ENCODE assay signal across 25 mouse cellular contexts in genomic region chr3:85904371-85904770, GRCm38 (mm10). TPM values are rescaled to one million over a fixed set of nuclear protein-coding genes. Genes with fewer than 3 reads are reported as not detected.
DNase-seq lines count a peak whose midpoint lies in the region; ATAC-seq lines count a peak whose summit lies in the region.
"Had no signal": no experiment of that assay in that cellular context is flagged by ENCODE, and none has a peak within 500 bp of the region (broad histone marks: within the 10 kb centered on the region; RNA-seq: fewer than 3 reads in every experiment).

No protein-coding gene starts in this region.

- no peaks in the 10 kb centered on the region for H3K4me1 ChIP-seq in midbrain, embryonic 11.5 days (ENCODE audit: control insufficient read depth, insufficient read depth, low read length)
- no peaks in the 10 kb centered on the region for H3K4me1 ChIP-seq in midbrain, embryonic 13.5 days (replicated peaks)
- H3K4me1 ChIP-seq: embryonic facial prominence, embryonic 10.5 days; embryonic facial prominence, embryonic 13.5 days; forebrain, embryonic 12.5 days; forebrain, embryonic 15.5 days; hindbrain, embryonic 12.5 days; hindbrain, embryonic 15.5 days had no signal

- H3K4me2 ChIP-seq in midbrain, embryonic 11.5 days = no peak overlapping the region
- H3K4me2 ChIP-seq in midbrain, embryonic 13.5 days (replicated peaks) = no peak overlapping the region
- H3K4me2 ChIP-seq: embryonic facial prominence, embryonic 13.5 days; forebrain, embryonic 12.5 days; forebrain, embryonic 15.5 days; heart, embryonic 11.5 days; hindbrain, embryonic 12.5 days; hindbrain, embryonic 15.5 days had no signal

- H3K9ac ChIP-seq in midbrain, embryonic 11.5 days (ENCODE audit: low read length) = no peak overlapping the region
- no peak overlapping the region for H3K9ac ChIP-seq in midbrain, embryonic 13.5 days (replicated peaks)
- H3K9ac ChIP-seq: embryonic facial prominence, embryonic 13.5 days; forebrain, embryonic 12.5 days; forebrain, embryonic 15.5 days; hindbrain, embryonic 12.5 days; hindbrain, embryonic 15.5 days had no signal

- H3K36me3 ChIP-seq in midbrain, embryonic 11.5 days (ENCODE audit: control insufficient read depth, insufficient read depth, low read length) = no peaks in the 10 kb centered on the region
- H3K36me3 ChIP-seq in midbrain, embryonic 13.5 days = no peaks in the 10 kb centered on the region
- H3K36me3 ChIP-seq: embryonic facial prominence, embryonic 10.5 days; embryonic facial prominence, embryonic 13.5 days; forebrain, embryonic 12.5 days; forebrain, embryonic 15.5 days; hindbrain, embryonic 12.5 days; hindbrain, embryonic 15.5 days had no signal

- peak; percentile 27 for DNase-seq in heart, adult 11 months
- DNase-seq in heart, adult 8-10 months (ENCODE audit: low spot score) = no peak
- peak; percentile 19 to 43 for DNase-seq in kidney, adult 8-10 months
- DNase-seq in kidney, postnatal 10 days = no peak
- DNase-seq in midbrain, embryonic 11.5 days (ENCODE audit: low spot score, missing footprints) = peak; percentile 26
- DNase-seq: adrenal gland, adult 8-10 months; adrenal gland, postnatal 25 days; cerebellum, adult 11-12 months; cerebellum, adult 8-10 months; cerebellum, postnatal 10 days; cerebellum, postnatal 36 days; embryo, embryonic 11 days; gastrocnemius, postnatal 25 days; heart, adult 2 months had no signal

- H3K9me3 ChIP-seq in midbrain, embryonic 11.5 days (ENCODE audit: control insufficient read depth, low read length) = no peaks in the 10 kb centered on the region
- no peaks in the 10 kb centered on the region for H3K9me3 ChIP-seq in midbrain, embryonic 13.5 days
- H3K9me3 ChIP-seq: embryonic facial prominence, embryonic 10.5 days; embryonic facial prominence, embryonic 13.5 days; forebrain, embryonic 12.5 days; forebrain, embryonic 15.5 days; hindbrain, embryonic 12.5 days; hindbrain, embryonic 15.5 days had no signal

- no peak overlapping the region for H3K4me3 ChIP-seq in midbrain, embryonic 11.5 days (ENCODE audit: low read depth, low read length)
- H3K4me3 ChIP-seq in midbrain, embryonic 13.5 days (replicated peaks) = no peak overlapping the region
- H3K4me3 ChIP-seq: embryonic facial prominence, embryonic 10.5 days; embryonic facial prominence, embryonic 13.5 days; erythroblast, embryonic 14.5 days; forebrain, embryonic 12.5 days; forebrain, embryonic 15.5 days; heart, adult 2 months; hindbrain, embryonic 12.5 days; hindbrain, embryonic 15.5 days had no signal

- H3K27me3 ChIP-seq in midbrain, embryonic 11.5 days (ENCODE audit: control insufficient read depth, insufficient read depth, low read length) = no peaks in the 10 kb centered on the region
- H3K27me3 ChIP-seq in midbrain, embryonic 13.5 days = no peaks in the 10 kb centered on the region
- H3K27me3 ChIP-seq: embryonic facial prominence, embryonic 13.5 days; forebrain, embryonic 12.5 days; forebrain, embryonic 15.5 days; hindbrain, embryonic 12.5 days; hindbrain, embryonic 15.5 days had no signal

- ATAC-seq in midbrain, embryonic 11.5 days (ENCODE audit: low FRiP score) = no peak
- ATAC-seq in midbrain, embryonic 13.5 days = no peak
- ATAC-seq: activated CD4-positive, CD25-positive, alpha-beta regulatory T cell, adult 4 months; forebrain, embryonic 15.5 days had no signal

- H3K27ac ChIP-seq in midbrain, embryonic 11.5 days (ENCODE audit: low read depth, low read length) = no peak overlapping the region
- H3K27ac ChIP-seq in midbrain, embryonic 13.5 days = no peak overlapping the region
- H3K27ac ChIP-seq: embryonic facial prominence, embryonic 10.5 days; embryonic facial prominence, embryonic 13.5 days; forebrain, embryonic 12.5 days; forebrain, embryonic 15.5 days; heart, adult 2 months; hindbrain, embryonic 12.5 days; hindbrain, embryonic 15.5 days had no signal

RNA-seq across cellular contexts. Expression of gene Gm37240, which starts 17.1 kb away (rescaled TPM):
- 10 to 100 TPM; 36.8 to 49.5 (median 39.2) TPM for total RNA-seq in heart, adult 8-10 months (2022)
- 0.67 and 0.91 TPM in 2 replicates for polyA plus RNA-seq in midbrain, embryonic 11.5 days (2014; fragmentation: Nextera tagmentation; extraction: Ambion mirVana)
- polyA plus RNA-seq in midbrain, embryonic 13.5 days (2015; fragmentation: Nextera tagmentation; extraction: Ambion mirVana) = 0.16 TPM in 1 of 2 replicates, not detected in the other
- total RNA-seq: hematopoietic stem cell, adult 5-6 weeks had no signal
- polyA plus RNA-seq: erythroblast, embryonic 14.5 days had no signal

RNA-seq across cellular contexts. Expression of gene Glt28d2, which starts 17.1 kb away (rescaled TPM):
- 1 to 10 TPM; 4.4 to 7.7 (median 5.2) TPM for total RNA-seq in heart, adult 8-10 months (2022)
- 0.15 and 0.29 TPM in 2 replicates for polyA plus RNA-seq in midbrain, embryonic 11.5 days (2014; fragmentation: Nextera tagmentation; extraction: Ambion mirVana)
- polyA plus RNA-seq in midbrain, embryonic 13.5 days (2015; fragmentation: Nextera tagmentation; extraction: Ambion mirVana) = 0.14 TPM in 1 of 2 replicates, not detected in the other

Comparison
In these comparisons a context has a peak if more than half of its experiments do, and no peak if none do; other contexts are left out.
1. DNase-seq: peak in heart, adult 11 months (single experiment), kidney, adult 8-10 months (2 of 2) and midbrain, embryonic 11.5 days (single experiment); none in heart, adult 8-10 months (single experiment) and kidney, postnatal 10 days (single experiment).